Mouse (Mus musculus): Measurements from ENCODE around the gene Chac1.

Gene Chac1

GRCm38 (mm10) chr2:119377826-119378225 is 26.8 kb downstream of the Chac1 start:
- no peak for DNase-seq

- DNase-seq: no peak
These were observed 28.4 kb downstream of the Chac1 start for GRCm38 (mm10) chr2:119379455-119379854.

DNA sequence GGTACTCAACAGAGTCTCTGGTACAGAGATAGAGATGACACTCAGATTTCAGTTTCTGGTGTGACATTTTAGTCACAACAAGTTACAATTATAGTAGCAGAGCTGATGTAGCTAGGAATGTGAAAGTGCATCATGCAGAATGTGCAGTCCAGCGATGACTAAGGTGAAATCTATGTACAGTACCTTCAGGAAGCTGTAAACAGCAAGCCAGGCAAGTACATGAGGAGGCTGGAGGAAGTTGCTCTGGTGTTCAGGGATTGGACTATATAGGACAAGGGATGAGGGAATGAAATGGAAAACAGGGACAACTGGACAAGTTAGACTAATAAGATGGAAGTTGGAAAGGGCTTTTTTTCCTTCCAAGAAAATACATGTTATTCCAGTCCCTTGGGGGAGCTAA is 37.2 kb downstream of the Chac1 start:
- DNase-seq: no peak

GRCm38 (mm10) chr2:119389992-119390391 is 39.0 kb downstream of the Chac1 start:
- no peak for DNase-seq

- DNase-seq: no peak
These were observed 47.2 kb downstream of the Chac1 start for GRCm38 (mm10) chr2:119398252-119398651.

- no peak for DNase-seq
These were observed 47.6 kb downstream of the Chac1 start for GRCm38 (mm10) chr2:119398665-119399064.

DNA sequence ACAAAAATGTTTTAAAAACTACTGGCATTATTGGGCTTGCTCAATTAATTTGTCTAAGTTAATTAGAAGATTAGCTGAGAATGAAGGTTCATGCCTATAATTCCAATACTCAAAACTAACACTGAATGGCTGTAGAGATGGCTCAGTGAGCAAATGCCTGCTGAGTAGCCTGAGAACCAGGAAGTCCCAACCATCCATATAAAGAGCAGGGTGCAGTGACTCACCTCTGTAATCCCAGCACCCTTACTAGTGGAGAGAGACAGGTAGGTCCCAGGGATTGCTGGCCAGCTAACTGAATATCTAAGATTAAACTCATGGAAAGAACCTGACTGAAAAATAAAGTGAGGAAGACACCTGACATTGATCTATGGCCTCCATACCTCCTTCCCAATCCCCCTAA is 48.3 kb downstream of the Chac1 start:
- no peak for DNase-seq

Data from cerebellum, adult 11-12 months (tissue).